Mouse (Mus musculus): ENCODE data around the gene Rgs1.
A peak's percentile ranks its signal among the peaks of the same experiment; 100 is the strongest.

Rgs1 gene

GRCm38 (mm10) chr1:144248923-144249322 is at the start of gene Rgs1:
Rgs1 (minus strand) TSS chr1:144249242.
- DNase-seq (ENCODE audit: low read depth) = peak; percentile 93

GRCm38 (mm10) chr1:144283020-144284014 is 34.3 kb upstream of the Rgs1 start:
- DNase-seq (ENCODE audit: low read depth) = peak; percentile 68

- DNase-seq (ENCODE audit: low read depth) = no peak
Observed at GRCm38 (mm10) chr1:144280056-144280455, 31.0 kb upstream of the Rgs1 start.

GRCm38 (mm10) chr1:144272991-144273390 is 23.9 kb upstream of the Rgs1 start:
- DNase-seq (ENCODE audit: low read depth) = peak; percentile 82

- DNase-seq (ENCODE audit: low read depth) = no peak
Observed at GRCm38 (mm10) chr1:144269112-144269511, 20.1 kb upstream of the Rgs1 start.

- no peak for DNase-seq (ENCODE audit: low read depth)
Observed at GRCm38 (mm10) chr1:144267471-144268470, 18.7 kb upstream of the Rgs1 start.

- DNase-seq (ENCODE audit: low read depth) = peak; percentile 57
Observed at GRCm38 (mm10) chr1:144264000-144264399, 15.0 kb upstream of the Rgs1 start.

- no peak for DNase-seq (ENCODE audit: low read depth)
Observed at GRCm38 (mm10) chr1:144262008-144262407, 13.0 kb upstream of the Rgs1 start.

GRCm38 (mm10) chr1:144258779-144259178 is 9.7 kb upstream of the Rgs1 start:
- no peak for DNase-seq (ENCODE audit: low read depth)

GRCm38 (mm10) chr1:144256556-144257331 is 7.7 kb upstream of the Rgs1 start:
- peak; percentile 75 for DNase-seq (ENCODE audit: low read depth)

- DNase-seq (ENCODE audit: low read depth) = peak; percentile 71
Observed at GRCm38 (mm10) chr1:144248206-144248605, 836 bp downstream of the Rgs1 start.

- DNase-seq (ENCODE audit: low read depth) = peak; percentile 75
Observed at GRCm38 (mm10) chr1:144247382-144247781, 1.7 kb downstream of the Rgs1 start.

GRCm38 (mm10) chr1:144243511-144243910 is 5.5 kb downstream of the Rgs1 start:
- peak; percentile 80 for DNase-seq (ENCODE audit: low read depth)

GRCm38 (mm10) chr1:144239195-144239594 is 9.8 kb downstream of the Rgs1 start:
- peak; percentile 22 for DNase-seq (ENCODE audit: low read depth)

GRCm38 (mm10) chr1:144215230-144215629 is 33.8 kb downstream of the Rgs1 start:
- DNase-seq (ENCODE audit: low read depth) = peak; percentile 59

GRCm38 (mm10) chr1:144210912-144211311 is 38.1 kb downstream of the Rgs1 start:
- no peak for DNase-seq (ENCODE audit: low read depth)

- no peak for DNase-seq (ENCODE audit: low read depth)
Observed at GRCm38 (mm10) chr1:144206281-144207061, 42.6 kb downstream of the Rgs1 start.

GRCm38 (mm10) chr1:144204766-144205165 is 44.3 kb downstream of the Rgs1 start:
- DNase-seq (ENCODE audit: low read depth) = no peak

GRCm38 (mm10) chr1:144202939-144203338 is 46.1 kb downstream of the Rgs1 start:
- peak; percentile 68 for DNase-seq (ENCODE audit: low read depth)

- peak; percentile 43 for DNase-seq (ENCODE audit: low read depth)
Observed at GRCm38 (mm10) chr1:144200496-144200895, 48.5 kb downstream of the Rgs1 start.

- no peak for DNase-seq (ENCODE audit: low read depth)
Observed at GRCm38 (mm10) chr1:144199538-144199937, 49.5 kb downstream of the Rgs1 start.

All from induced T-regulatory cell, adult 2 months (primary cell).